Mouse (Mus musculus): ENCODE measurements around the gene Gabpa.

Gene Gabpa

GRCm38 (mm10) chr16:84853492-84853891, 18.8 kb downstream of the Gabpa start:
- in situ Hi-C loops (cut with MboI): no loop called here

- in situ Hi-C loops (cut with MboI): no loop called here
These were observed 29.9 kb downstream of the Gabpa start for GRCm38 (mm10) chr16:84864656-84865055.

GRCm38 (mm10) chr16:84873805-84874204, 39.1 kb downstream of the Gabpa start:
- in situ Hi-C loops (cut with MboI): no loop called here

GRCm38 (mm10) chr16:84875012-84875717, 40.4 kb downstream of the Gabpa start:
- in situ Hi-C loops (cut with MboI): no loop called here

GRCm38 (mm10) chr16:84875718-84876035, 41.0 kb downstream of the Gabpa start:
- in situ Hi-C loops (cut with MboI): no loop called here

DNA sequence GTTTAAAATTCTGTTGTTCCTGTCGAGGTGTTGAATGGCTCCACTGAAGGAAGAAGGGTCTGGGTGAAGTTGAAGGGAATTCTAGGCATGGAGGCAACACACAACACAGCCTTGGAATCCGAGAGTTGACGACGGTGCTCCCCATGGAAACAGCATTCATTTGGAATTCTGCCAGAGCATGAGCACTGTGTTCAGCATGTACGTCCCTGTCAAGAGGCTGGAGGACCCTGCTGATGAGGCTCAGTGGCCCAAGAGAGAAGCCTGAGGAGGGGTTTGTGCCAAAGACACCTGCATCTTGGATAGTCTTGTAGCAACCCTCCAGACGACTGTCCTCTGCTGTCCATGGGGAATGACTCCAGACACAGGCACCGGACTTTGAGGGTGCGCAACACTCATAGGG, 41.4 kb downstream of the Gabpa start:
- in situ Hi-C loops (cut with MboI): no loop called here

- in situ Hi-C loops (cut with MboI): no loop called here
These were observed 44.4 kb downstream of the Gabpa start for GRCm38 (mm10) chr16:84879146-84879545.

DNA sequence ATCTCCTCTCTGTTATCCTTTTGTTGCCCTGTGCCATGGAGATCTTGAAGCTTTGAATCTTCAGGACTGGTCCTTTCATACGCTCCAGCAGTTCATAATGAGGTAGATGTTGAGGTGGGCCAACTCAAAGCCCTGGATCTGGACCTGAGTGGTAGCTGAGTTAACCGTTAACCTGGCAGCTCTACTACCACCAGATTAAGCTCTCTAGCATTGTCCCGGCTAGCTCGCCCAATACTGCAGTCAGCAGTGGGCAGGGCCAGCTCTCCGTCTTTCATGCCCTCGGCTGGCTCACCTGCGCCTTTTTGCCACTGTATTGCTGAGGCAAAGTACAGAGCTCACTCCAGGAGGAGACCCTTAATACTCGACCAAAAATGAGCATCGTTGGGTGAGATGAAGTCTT, 46.4 kb downstream of the Gabpa start:
- in situ Hi-C loops (cut with MboI): no loop called here

DNA sequence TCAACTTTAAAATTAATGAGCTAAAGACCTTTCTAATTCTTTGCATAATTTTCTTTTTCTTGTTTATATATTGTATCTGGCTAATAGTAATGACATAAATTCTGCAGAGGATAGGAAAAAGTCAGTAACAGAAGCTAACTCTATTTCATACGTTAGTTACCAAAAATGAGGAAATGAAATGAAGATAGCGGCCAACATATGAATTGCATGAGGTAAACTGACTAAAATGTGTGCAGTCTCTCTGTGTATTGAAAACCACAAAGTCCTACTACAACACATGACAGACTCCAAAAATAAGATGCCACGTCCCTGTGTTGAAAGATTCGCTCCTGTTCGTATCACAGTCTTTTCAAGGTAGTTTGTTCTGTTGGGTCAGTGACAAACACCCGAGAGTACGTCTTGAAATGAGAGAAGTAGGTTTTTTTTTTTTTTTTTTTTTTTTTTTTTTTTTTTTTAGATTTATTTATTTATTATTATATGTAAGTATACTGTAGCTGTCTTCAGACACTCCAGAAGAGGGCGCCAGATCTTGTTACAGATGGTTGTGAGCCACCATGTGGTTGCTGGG, 47.1 kb downstream of the Gabpa start:
- in situ Hi-C loops (cut with MboI): no loop called here

GRCm38 (mm10) chr16:84884572-84884971, 49.8 kb downstream of the Gabpa start:
- in situ Hi-C loops (cut with MboI): no loop called here

DNA sequence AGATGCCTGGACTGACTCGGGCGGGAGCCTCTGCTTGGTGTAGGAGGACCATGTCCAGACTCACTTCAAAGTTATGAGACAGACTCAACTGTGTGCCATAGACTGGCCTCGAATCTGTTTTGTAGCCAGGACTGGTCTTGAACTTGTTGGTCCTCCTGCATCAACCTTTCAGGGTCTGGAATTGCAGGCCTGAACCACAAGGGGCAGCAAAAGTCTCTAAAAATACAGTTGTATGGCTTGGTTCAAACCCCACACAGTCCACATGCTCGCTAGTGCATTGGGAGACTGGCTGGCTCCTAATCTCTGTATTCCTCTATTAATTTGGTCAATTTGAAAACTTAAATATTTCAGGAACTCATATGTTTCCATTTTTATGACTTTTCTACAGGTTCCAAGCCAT, 68.3 kb downstream of the Gabpa start:
- in situ Hi-C loops (cut with MboI): no loop called here

- in situ Hi-C loops (cut with MboI): no loop called here
These were observed 76.9 kb downstream of the Gabpa start for GRCm38 (mm10) chr16:84911477-84912165.

Data from mature B cell (primary cell).